Mouse (Mus musculus) limb, embryonic 10.5 days (tissue): ENCODE results near the gene Grk5. TPM values are rescaled to one million over a fixed set of nuclear protein-coding genes. Genes with fewer than 3 reads are reported as not detected.

Experiments used
- DNase-seq: peaks from one replicate; pipeline ENCODE4 v3.0.0-alpha.2; 2017; ENCODE audit warnings: low spot score
- H3K27ac ChIP-seq: fragments of 300-500 bp; sonication (generic); 2 replicates; pipeline ENCODE4 v1.5.1; 2016; ENCODE audit warnings: mild to moderate bottlenecking
- H3K27me3 ChIP-seq: fragments of 300-500 bp; sonication (generic); 2 replicates; pipeline ENCODE4 v1.6.1; 2016; ENCODE audit warnings: low read depth, mild to moderate bottlenecking; ENCODE audit not compliant: poor library complexity, severe bottlenecking
- H3K36me3 ChIP-seq: fragments of 300-500 bp; sonication (generic); 2 replicates; pipeline ENCODE4 v1.6.1; 2016; ENCODE audit warnings: mild to moderate bottlenecking, moderate library complexity
- H3K4me1 ChIP-seq: fragments of 300-500 bp; sonication (generic); 2 replicates; pipeline ENCODE4 v1.6.1; 2016
- H3K4me3 ChIP-seq: fragments of 300-500 bp; sonication (generic); 2 replicates; pipeline ENCODE4 v1.5.1; 2016; ENCODE audit warnings: mild to moderate bottlenecking, moderate library complexity
- H3K9me3 ChIP-seq: fragments of 300-500 bp; sonication (generic); replicated peaks from 2 replicates; pipeline ENCODE4 v1.6.1; 2016; ENCODE audit warnings: mild to moderate bottlenecking
- WGBS: fragments of 180-500 bp; shearing (Covaris S2); methylation state at CpG from one replicate; pipeline ENCODE4 v1.1.7; 2016; 5-methylcytosine and 5-hydroxymethylcytosine counted together
- polyA plus RNA-seq: library from polyadenylated mRNA; unstranded; fragments of >200 nt; fragmentation: Nextera tagmentation; extraction: Ambion mirVana; gene quantifications from 2 replicates; pipeline ENCODE4 v1.2.1, GENCODE M21; 2016

Grk5 gene
- polyA plus RNA-seq, 1 experiment from 2014 or later, result 1.6 TPM

DNA sequence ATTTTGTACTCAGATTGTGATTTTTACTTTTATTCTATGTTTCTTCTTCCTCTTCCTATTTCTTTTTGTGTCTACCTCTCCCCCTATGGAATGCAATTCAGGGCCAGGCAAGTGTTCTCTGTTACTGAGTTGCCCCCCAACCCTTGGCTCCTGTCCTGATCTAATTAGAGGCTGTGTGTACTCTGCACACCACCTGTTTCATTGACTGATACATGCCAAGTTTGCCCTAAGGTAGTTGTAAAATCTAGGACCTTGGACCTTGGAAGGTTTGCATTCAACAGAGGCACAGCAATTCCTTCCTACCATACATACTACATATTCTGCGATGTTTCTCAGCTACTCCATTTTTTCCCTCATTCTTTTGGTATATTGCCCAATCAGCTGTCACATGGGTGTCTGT lies 78.4 kb downstream of the Grk5 start:
- Histone ChIP-seq H3K9me3 (no peaks in the 10 kb centered on the region), H3K4me3 (no peak overlapping the region), H3K27ac (no peak overlapping the region), H3K4me1 (no peaks in the 10 kb centered on the region), H3K36me3 (no peaks in the 10 kb centered on the region), H3K27me3 (no peaks in the 10 kb centered on the region)
- DNase-seq, result no peak
- 97% methylated on average over 1 of the region's 1 CpGs for WGBS

DNA sequence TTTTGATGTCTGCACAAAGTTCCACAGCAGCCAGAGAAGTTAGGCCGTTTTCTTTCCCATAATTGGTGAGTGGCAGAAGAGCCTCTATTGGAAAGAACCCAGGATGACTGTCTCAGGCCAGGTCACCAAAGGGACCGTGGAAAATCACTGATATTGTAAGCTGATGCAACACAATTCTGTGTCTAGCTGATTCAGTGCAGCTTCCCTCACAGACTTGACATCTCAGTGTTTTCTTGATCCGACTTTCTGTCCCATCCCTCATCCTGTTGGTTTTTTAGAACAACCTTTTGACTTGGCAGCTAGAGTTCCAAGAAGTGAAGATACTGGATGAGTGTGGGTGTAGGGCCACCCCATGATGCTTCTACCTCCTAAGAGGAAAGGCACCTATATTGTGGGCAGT lies 80.9 kb downstream of the Grk5 start:
- no peak for DNase-seq
- Histone ChIP-seq H3K36me3 (no peaks in the 10 kb centered on the region), H3K9me3 (no peaks in the 10 kb centered on the region), H3K27me3 (no peaks in the 10 kb centered on the region), H3K4me3 (no peak overlapping the region), H3K27ac (no peak overlapping the region), H3K4me1 (no peaks in the 10 kb centered on the region)
- 87% methylated on average over 3 of the region's 3 CpGs for WGBS

DNA sequence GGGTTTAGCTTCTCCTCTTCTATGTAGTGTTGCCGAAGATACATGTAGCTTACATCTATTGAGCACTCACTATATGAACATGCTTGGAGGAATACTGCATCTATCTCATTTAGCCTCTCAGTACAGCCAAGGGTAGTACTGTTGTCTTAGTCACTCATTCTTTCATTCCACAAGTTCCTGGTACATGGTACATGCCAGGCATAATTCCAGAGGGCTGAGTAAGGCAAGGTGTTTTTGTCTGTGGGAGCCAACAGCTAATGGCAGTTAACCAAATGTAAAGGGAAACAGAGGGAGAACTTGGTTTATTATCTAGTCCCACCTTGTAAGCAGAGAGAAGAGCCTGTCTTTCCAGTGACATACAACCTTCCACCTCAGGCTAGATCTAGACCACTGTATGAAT lies 82.0 kb downstream of the Grk5 start:
- no peak for DNase-seq
- H3K4me3 ChIP-seq, result no peak overlapping the region
- 96% methylated on average over 1 of the region's 1 CpGs for WGBS
- H3K9me3 ChIP-seq, result no peaks in the 10 kb centered on the region
- H3K27me3 ChIP-seq, result no peaks in the 10 kb centered on the region
- no peaks in the 10 kb centered on the region for H3K36me3 ChIP-seq
- H3K27ac ChIP-seq, result no peak overlapping the region
- no peaks in the 10 kb centered on the region for H3K4me1 ChIP-seq

DNA sequence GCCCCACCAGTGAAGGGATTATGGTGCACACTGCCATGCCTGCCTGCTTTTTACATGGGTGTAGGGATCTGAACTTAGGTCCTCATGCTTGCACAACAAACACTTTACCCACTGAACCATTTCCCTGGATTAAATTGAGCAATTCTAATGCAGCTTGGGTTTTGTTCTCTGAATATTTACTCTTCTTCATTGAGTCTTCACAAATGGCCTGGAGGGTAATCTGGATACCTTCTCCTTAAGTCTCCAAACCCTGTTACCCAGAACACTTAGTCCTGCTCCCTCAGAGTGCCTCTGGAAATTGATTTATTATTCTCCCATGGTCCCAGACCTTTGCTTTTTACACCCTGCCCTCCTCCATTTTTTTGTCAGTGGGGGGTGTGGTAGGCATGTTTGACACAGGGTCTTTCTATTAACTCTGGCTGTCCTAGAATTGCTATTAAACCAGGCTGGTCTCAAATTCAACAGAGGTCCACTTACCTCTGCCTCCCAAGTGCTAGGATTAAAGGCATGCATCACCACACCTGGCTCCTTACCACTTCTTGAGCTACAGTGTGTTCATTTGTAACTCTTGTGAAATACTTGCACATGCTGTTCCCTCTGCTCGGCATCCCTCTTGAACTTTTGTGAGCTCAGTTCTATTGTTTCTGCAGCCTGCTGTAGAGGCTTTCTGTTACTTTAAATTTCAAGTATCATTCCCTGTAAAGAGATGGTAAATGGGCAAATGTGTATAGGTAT lies 82.9 kb downstream of the Grk5 start:
- 86% methylated on average over 1 of the region's 1 CpGs for WGBS
- Histone ChIP-seq H3K27ac (no peak overlapping the region), H3K4me1 (no peaks in the 10 kb centered on the region), H3K27me3 (no peaks in the 10 kb centered on the region), H3K36me3 (no peaks in the 10 kb centered on the region), H3K9me3 (no peaks in the 10 kb centered on the region), H3K4me3 (no peak overlapping the region)
- DNase-seq, result no peak

DNA sequence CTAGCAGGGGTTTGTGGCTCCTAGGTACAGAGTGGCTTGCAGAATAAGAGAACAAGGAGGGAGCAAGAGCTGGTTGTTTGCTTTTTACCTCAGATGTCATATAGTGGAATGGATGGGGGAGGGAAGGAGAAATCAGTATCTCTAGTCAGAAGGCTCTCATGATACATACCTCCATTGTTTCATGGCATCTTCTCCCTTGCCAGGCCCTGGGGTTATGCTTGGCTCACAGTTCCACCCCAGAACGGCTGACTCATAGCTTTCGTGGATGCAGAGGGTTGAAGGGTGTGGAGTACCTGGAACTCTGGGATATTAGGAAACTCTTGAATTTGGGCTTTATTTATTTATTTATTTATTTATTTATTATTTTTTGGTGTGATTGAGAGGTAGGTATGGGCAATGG lies 84.0 kb downstream of the Grk5 start:
- Histone ChIP-seq H3K4me3 (no peak overlapping the region), H3K36me3 (no peaks in the 10 kb centered on the region), H3K27me3 (no peaks in the 10 kb centered on the region), H3K9me3 (no peaks in the 10 kb centered on the region), H3K4me1 (no peaks in the 10 kb centered on the region), H3K27ac (no peak overlapping the region)
- DNase-seq, result no peak
- WGBS, result 96% methylated on average over 2 of the region's 2 CpGs

DNA sequence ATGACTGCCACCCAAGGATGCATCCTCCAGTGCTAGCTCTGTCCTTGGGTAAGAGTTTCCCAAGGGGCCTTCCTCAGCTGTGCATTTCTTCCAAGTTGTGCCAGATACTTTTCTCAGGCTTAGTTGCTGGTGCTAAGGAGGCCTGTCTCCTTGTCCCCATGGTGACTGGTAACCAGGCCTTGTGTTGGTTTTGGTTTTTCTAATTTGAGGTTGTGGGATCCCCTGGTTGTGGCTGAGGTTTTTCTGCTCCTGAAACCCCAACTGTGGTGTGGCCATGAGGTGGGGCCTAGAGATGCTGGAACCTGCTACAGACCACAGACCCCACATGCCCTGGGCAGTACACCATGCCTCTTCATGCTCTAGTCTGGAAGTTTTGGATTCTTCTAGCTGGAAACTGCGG lies 90.0 kb downstream of the Grk5 start:
- no peaks in the 10 kb centered on the region for H3K4me1 ChIP-seq
- 83% methylated on average over 1 of the region's 1 CpGs for WGBS
- H3K4me3 ChIP-seq, result no peak overlapping the region
- no peaks in the 10 kb centered on the region for H3K9me3 ChIP-seq
- H3K27me3 ChIP-seq, result no peaks in the 10 kb centered on the region
- no peak for DNase-seq
- H3K27ac ChIP-seq, result no peak overlapping the region
- H3K36me3 ChIP-seq, result no peaks in the 10 kb centered on the region

DNA sequence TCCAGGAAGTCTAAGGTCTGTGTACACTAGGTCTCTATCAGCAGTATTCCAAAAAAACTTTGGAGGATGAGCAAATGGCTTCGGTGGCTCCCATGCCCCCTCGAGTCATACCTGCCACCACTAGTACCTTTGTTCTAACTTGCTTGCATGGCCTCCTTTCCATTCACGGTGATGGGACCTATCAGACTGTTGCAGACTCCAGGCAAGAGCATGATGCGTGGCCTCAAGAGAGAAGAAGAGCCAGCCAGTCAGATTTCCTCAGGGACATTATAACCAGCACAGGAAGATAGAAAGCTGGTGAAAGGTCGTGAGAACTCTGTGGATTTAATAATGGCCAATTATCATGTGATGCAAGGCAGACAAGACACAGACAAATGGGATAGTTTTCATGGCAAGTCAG lies 91.8 kb downstream of the Grk5 start:
- no peak for DNase-seq
- no peaks in the 10 kb centered on the region for H3K9me3 ChIP-seq
- no peak overlapping the region for H3K27ac ChIP-seq
- no peak overlapping the region for H3K4me3 ChIP-seq
- no peaks in the 10 kb centered on the region for H3K36me3 ChIP-seq
- 87% methylated on average over 5 of the region's 5 CpGs for WGBS
- no peaks in the 10 kb centered on the region for H3K27me3 ChIP-seq
- no peaks in the 10 kb centered on the region for H3K4me1 ChIP-seq

DNA sequence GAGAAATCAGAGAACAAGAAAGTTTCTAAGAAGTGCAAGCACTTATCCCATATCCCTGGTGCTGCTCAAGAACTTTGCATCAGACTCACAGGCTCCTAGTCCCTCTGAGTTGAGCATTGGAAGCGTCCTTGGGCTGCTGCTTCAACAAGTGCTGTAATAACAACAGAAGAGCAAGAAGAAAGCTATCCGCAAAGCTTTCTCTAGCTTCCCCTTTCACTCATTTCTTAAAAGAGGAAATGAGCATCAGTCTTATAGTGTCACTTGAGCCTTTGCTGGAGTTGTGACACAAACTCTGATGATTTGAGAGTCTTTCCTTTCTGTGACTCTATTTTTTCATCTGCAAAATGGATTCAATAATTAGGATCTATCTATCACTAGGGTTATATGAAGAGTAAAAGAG lies 92.3 kb downstream of the Grk5 start:
- H3K4me1 ChIP-seq, result no peaks in the 10 kb centered on the region
- H3K27ac ChIP-seq, result no peak overlapping the region
- WGBS, result 82% methylated on average over 2 of the region's 2 CpGs
- no peaks in the 10 kb centered on the region for H3K27me3 ChIP-seq
- no peak overlapping the region for H3K4me3 ChIP-seq
- H3K9me3 ChIP-seq, result no peaks in the 10 kb centered on the region
- no peak for DNase-seq
- H3K36me3 ChIP-seq, result no peaks in the 10 kb centered on the region

DNA sequence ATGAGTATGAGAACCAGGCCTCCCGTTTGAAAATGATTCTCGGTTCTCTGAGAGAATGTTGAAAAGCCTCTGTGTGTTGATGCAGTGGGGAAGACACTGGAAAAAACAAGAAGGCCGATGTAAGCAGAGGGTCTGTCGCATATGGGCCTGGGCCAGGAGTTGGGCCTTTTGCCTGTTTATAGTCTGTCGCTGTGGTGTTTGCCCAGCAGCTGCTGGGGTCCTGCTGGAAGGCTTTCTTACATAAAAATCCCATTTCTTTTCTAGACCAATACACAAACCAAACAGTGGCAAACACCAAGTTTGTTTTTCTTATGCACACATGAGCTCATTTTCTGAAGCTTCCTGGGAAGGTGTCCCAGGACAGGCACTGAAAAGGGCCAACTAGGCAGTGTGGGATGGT lies 100.2 kb downstream of the Grk5 start:
- Histone ChIP-seq H3K4me3 (no peak overlapping the region), H3K27me3 (no peaks in the 10 kb centered on the region), H3K4me1 (no peaks in the 10 kb centered on the region), H3K9me3 (no peaks in the 10 kb centered on the region), H3K27ac (no peak overlapping the region), H3K36me3 (no peaks in the 10 kb centered on the region)
- DNase-seq, result no peak
- 93% methylated on average over 5 of the region's 5 CpGs for WGBS

DNA sequence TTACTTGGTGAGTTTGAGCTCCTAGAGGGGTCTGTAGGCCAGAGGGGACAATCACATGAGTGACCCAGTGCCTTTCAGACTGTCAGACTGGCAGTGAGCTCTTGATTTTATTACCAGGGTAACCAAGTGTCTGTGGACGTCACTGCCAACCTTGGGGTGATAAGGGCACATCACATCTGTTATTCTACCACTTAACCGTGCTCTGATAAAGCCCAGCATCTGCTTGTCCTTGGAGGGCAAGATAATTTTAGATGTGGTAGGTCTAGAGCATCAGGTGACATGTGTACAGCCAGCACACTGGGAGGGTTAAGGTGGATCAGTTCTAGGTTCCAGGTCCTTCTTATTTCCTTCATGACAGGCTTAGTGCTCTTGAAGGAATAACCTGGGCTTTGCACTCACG lies 104.7 kb downstream of the Grk5 start:
- no peak for DNase-seq
- Histone ChIP-seq H3K4me3 (no peak overlapping the region), H3K9me3 (no peaks in the 10 kb centered on the region), H3K36me3 (no peaks in the 10 kb centered on the region), H3K27me3 (no peaks in the 10 kb centered on the region), H3K4me1 (no peaks in the 10 kb centered on the region), H3K27ac (no peak overlapping the region)
- WGBS, result 59% methylated on average over 3 of the region's 3 CpGs

DNA sequence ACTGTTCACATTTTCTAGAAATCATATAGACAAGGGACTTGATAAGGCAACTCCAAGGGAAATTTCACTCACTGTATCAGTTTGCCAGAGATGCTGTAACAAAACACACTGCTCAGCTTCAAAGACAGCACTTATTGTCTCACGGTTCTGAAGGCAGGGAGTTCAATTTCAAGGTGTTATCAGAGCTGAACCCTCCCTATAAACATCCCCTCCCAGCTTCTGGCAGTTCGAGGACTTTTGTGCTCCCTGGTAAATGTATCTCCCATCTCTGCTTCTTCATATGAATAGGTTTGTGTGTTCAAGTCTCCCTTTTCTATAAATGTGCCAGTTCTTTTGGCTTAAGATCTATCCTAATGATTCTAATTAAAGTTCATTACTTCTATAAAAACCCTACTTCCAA lies 105.3 kb downstream of the Grk5 start:
- no peak for DNase-seq
- Histone ChIP-seq H3K4me3 (no peak overlapping the region), H3K27ac (no peak overlapping the region), H3K27me3 (no peaks in the 10 kb centered on the region), H3K36me3 (no peaks in the 10 kb centered on the region), H3K4me1 (no peaks in the 10 kb centered on the region), H3K9me3 (no peaks in the 10 kb centered on the region)
- WGBS, result 69% methylated on average over 2 of the region's 2 CpGs

DNA sequence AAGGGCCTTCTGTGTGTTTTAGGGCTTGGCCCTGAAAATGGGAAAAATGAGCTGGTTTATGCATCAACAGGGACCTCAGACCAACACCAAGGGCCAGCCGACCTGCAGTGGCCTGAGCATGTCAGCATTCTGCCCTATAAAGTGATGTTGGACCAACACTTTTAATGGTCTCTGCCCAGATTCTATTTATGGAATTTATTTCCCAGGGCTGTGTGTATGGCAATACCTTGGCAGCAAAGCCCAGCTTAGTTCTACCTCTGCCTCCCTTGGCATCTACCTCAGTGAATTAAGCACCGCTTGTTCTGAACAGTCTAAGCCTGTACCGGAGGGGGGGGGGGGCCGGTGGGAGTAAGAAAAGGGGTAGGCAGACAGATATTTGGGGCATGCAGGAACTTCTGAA lies 108.2 kb downstream of the Grk5 start:
- 94% methylated on average over 4 of the region's 4 CpGs for WGBS

DNA sequence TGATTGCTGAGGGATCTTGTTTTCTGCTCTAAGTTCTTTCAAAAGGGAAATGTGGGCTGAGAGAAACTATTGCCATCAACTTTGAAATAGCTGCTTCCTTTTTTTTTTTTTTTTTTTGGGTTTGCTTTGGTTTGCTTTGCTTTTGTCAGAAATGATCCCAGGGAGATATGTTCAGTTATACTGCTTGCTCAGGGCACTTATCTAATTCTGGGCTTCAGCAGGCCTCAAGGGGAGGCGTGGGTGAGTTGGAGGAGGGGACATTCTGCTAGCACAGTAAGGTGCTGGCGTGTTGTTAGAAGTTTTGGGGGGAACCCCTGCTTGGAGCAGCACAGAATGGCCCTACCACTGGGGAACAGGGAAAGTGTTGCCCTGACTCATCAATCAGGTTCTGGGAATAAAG lies 110.1 kb downstream of the Grk5 start:
- no peaks in the 10 kb centered on the region for H3K36me3 ChIP-seq
- 64% methylated on average over 2 of the region's 2 CpGs for WGBS
- no peaks in the 10 kb centered on the region for H3K27me3 ChIP-seq
- no peak for DNase-seq
- H3K4me3 ChIP-seq, result no peak overlapping the region
- no peaks in the 10 kb centered on the region for H3K9me3 ChIP-seq
- no peaks in the 10 kb centered on the region for H3K4me1 ChIP-seq
- no peak overlapping the region for H3K27ac ChIP-seq

More for the DNA sequence above, 108.2 kb downstream of the Grk5 start:
- Histone ChIP-seq H3K4me3 (no peak overlapping the region), H3K9me3 (no peaks in the 10 kb centered on the region), H3K36me3 (no peaks in the 10 kb centered on the region), H3K27ac (no peak overlapping the region), H3K27me3 (no peaks in the 10 kb centered on the region), H3K4me1 (no peaks in the 10 kb centered on the region)
- no peak for DNase-seq

DNA sequence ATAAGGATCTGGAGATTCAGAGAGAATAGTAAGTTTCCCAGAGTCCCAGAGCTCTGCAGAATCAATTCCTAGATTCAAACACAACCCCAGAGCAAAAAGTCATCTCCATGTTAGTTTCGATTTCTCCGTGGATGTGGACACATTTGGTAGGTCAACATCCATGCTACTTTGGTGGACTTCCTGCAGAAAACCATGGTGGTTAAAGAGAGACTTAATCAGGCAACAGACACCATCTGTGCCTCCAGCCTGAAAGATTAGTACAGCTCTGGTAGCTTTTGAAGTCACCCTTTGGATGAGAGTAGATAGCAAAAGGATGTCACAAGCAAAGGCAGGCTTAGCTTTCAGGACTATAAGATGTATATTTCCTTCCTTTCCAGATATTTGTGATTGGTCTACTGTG lies 111.4 kb downstream of the Grk5 start:
- Histone ChIP-seq H3K27ac (no peak overlapping the region), H3K9me3 (no peaks in the 10 kb centered on the region), H3K27me3 (no peaks in the 10 kb centered on the region), H3K4me1 (no peaks in the 10 kb centered on the region), H3K4me3 (no peak overlapping the region), H3K36me3 (no peaks in the 10 kb centered on the region)
- DNase-seq, result no peak
- WGBS, result 95% methylated on average over 2 of the region's 2 CpGs
